Comparison of ENCODE assay signal across 9 mouse cellular contexts in the genomic region with DNA sequence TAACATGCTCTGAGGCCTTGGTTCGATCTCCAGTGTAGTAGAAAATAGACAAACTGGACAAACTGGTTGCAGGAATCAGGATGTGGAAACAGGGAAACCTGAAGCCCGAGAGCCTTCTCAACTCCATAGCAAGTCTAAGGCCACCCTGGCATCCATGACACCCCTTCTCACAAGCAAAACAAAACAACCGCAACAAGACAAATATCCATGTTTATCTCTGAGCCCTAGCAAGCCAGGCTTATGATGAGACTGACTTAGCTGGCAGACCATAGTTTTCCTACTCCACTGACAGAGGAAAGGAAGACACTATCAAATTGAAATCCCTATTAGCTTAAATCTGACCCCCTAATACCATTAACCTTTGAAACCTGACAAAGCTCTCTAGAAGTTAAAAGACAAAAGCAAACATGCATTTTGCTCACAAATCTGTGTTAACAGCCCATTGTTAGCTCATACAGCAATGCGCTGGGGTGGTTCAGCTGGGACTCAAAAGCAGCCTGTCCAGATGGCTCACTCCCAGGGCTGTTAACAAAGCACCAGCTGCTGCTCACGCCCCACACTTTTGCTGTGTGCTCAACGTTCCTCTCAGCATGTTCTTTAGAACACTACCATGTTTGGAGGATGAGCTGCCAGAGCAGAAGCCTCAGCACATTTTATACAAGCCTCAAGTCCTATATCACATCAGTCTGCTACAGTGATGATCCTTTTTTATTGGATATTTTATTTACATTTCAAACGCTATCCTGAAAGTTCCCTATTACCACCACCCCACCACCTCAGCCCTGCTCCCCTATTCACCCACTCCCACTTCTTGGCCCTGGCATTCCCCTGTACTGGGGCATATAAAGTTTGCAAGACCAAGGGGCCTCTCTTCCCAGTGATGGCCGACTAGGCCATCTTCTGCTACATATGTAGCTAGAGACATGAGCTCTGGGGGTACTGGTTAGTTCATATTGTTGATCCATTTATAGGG. TPM values are rescaled to one million over a fixed set of nuclear protein-coding genes. Genes with fewer than 3 reads are reported as not detected.
A peak's percentile ranks its signal among the peaks of the same experiment; 100 is the strongest.
DNase-seq lines count a peak whose midpoint lies in the region; ATAC-seq and TF ChIP-seq lines count a peak whose summit lies in the region.
"Had no signal": no experiment of that assay in that cellular context is flagged by ENCODE, and none has a peak within 500 bp of the region (broad histone marks: within the 10 kb centered on the region; RNA-seq: fewer than 3 reads in every experiment).

No protein-coding gene starts in this region.

- peak; percentile 5 for DNase-seq in urinary bladder, postnatal 14 days (ENCODE audit: low spot score)
- DNase-seq in urinary bladder, postnatal 25 days (ENCODE audit: low spot score): no peak
- peak; percentile 62 for DNase-seq in hindbrain, postnatal 0 days (ENCODE audit: low spot score)
- peak; percentile 31 for DNase-seq in lung, postnatal 0 days (ENCODE audit: low spot score)
- peak; percentile 81 to 83 for DNase-seq in right cerebral cortex, adult 2 months (ENCODE audit: low spot score in 2 of 2)
- DNase-seq in c-Kit-positive CD71-positive TER-119-positive erythroid progenitor cells, embryonic 14.5 days (ENCODE audit: low spot score): no peak
- no peak for DNase-seq in heart, adult 11 months
- no peak for DNase-seq in heart, embryonic 10.5 days (ENCODE audit: low spot score)

- H3K9ac ChIP-seq in hindbrain, postnatal 0 days (replicated peaks; ENCODE audit: low read length): no peak overlapping the region
- no peak overlapping the region for H3K9ac ChIP-seq in lung, postnatal 0 days (replicated peaks; ENCODE audit: low read depth)

- H3K27me3 ChIP-seq in hindbrain, postnatal 0 days (ENCODE audit: insufficient read depth, low read length): no peaks in the 10 kb centered on the region
- no peaks in the 10 kb centered on the region for H3K27me3 ChIP-seq in lung, postnatal 0 days (replicated peaks; ENCODE audit: insufficient read depth, low read length)
- H3K27me3 ChIP-seq in heart, embryonic 10.5 days (ENCODE audit: insufficient read depth, poor library complexity, severe bottlenecking): no peaks in the 10 kb centered on the region

- peak; percentile 89 for ATAC-seq in hindbrain, postnatal 0 days
- ATAC-seq in lung, postnatal 0 days: peak; percentile 17; the same call in 1 of the 2 replicates

- H3K36me3 ChIP-seq in hindbrain, postnatal 0 days (ENCODE audit: insufficient read depth, low read length): no peaks in the 10 kb centered on the region
- H3K36me3 ChIP-seq in lung, postnatal 0 days (ENCODE audit: insufficient read depth, low read length): no peaks in the 10 kb centered on the region
- H3K36me3 ChIP-seq in heart, embryonic 10.5 days: no peaks in the 10 kb centered on the region
- H3K36me3 ChIP-seq: G1E had no signal

- no peaks in the 10 kb centered on the region for H3K4me1 ChIP-seq in hindbrain, postnatal 0 days (ENCODE audit: insufficient read depth, low read length)
- H3K4me1 ChIP-seq in lung, postnatal 0 days (ENCODE audit: insufficient read depth, low read depth, low read length): no peaks in the 10 kb centered on the region
- no peaks in the 10 kb centered on the region for H3K4me1 ChIP-seq in heart, embryonic 10.5 days

- WGBS in hindbrain, postnatal 0 days: 47% methylated on average over 8 of the region's 8 CpGs
- 53% methylated on average over 8 of the region's 8 CpGs for WGBS in lung, postnatal 0 days
- WGBS in heart, embryonic 10.5 days: 68% methylated on average over 8 of the region's 8 CpGs

- H3K9me3 ChIP-seq in hindbrain, postnatal 0 days (ENCODE audit: low read length): no peaks in the 10 kb centered on the region
- no peaks in the 10 kb centered on the region for H3K9me3 ChIP-seq in lung, postnatal 0 days (ENCODE audit: low read length)
- no peaks in the 10 kb centered on the region for H3K9me3 ChIP-seq in heart, embryonic 10.5 days
- H3K9me3 ChIP-seq: G1E had no signal

- no peak for TF ChIP-seq EP300 in lung, postnatal 0 days (IDR thresholded peaks at IDR 0.05)

- no peak overlapping the region for H3K27ac ChIP-seq in hindbrain, postnatal 0 days
- no peak overlapping the region for H3K27ac ChIP-seq in lung, postnatal 0 days (ENCODE audit: low read length)
- no peak overlapping the region for H3K27ac ChIP-seq in heart, embryonic 10.5 days

- no peak for TF ChIP-seq CTCF in hindbrain, postnatal 0 days (IDR thresholded peaks at IDR 0.05; ENCODE audit: low read depth)
- no peak for TF ChIP-seq CTCF in lung, postnatal 0 days (IDR thresholded peaks at IDR 0.05)

- no peak overlapping the region for H3K4me3 ChIP-seq in hindbrain, postnatal 0 days (ENCODE audit: low read length)
- no peak overlapping the region for H3K4me3 ChIP-seq in lung, postnatal 0 days (ENCODE audit: low read depth, low read length)
- no peak overlapping the region for H3K4me3 ChIP-seq in heart, embryonic 10.5 days

- no peak overlapping the region for H3K4me2 ChIP-seq in hindbrain, postnatal 0 days (ENCODE audit: low read depth, low read length)
- H3K4me2 ChIP-seq in lung, postnatal 0 days (replicated peaks; ENCODE audit: low read depth, low read length): no peak overlapping the region

RNA-seq across cellular contexts. Expression of gene Zpld1, which starts 24.0 kb away (rescaled TPM):
- 0.40 and 0.68 TPM in 2 replicates for total RNA-seq in hindbrain, postnatal 0 days (2014; rRNA removed)
- 0.35 and 0.42 TPM in 2 replicates for polyA plus RNA-seq in hindbrain, postnatal 0 days (2015; fragmentation: Nextera tagmentation; extraction: Ambion mirVana)
- polyA plus RNA-seq in lung, postnatal 0 days (2015; fragmentation: Nextera tagmentation; extraction: Ambion mirVana): not detected in 2 replicates
- polyA plus RNA-seq in heart, embryonic 10.5 days (2016; fragmentation: Nextera tagmentation; extraction: Ambion mirVana): not detected in 2 replicates
- total RNA-seq: G1E had no signal
- polyA plus RNA-seq: G1E had no signal

Comparison
In these comparisons a context has a peak if more than half of its experiments do, and no peak if none do; other contexts are left out.
1. DNase-seq: peak in urinary bladder, postnatal 14 days (single experiment), hindbrain, postnatal 0 days (single experiment), lung, postnatal 0 days (single experiment) and right cerebral cortex, adult 2 months (2 of 2); none in urinary bladder, postnatal 25 days (single experiment), c-Kit-positive CD71-positive TER-119-positive erythroid progenitor cells, embryonic 14.5 days (single experiment), heart, adult 11 months (single experiment) and heart, embryonic 10.5 days (single experiment).